Mouse (Mus musculus) kidney, embryonic 15.5 days (tissue): ENCODE data around the gene 3110082I17Rik. TPM values are rescaled to one million over a fixed set of nuclear protein-coding genes. Genes with fewer than 3 reads are reported as not detected.
"Not testable (repeated sequence)": the region's sequence is repeated elsewhere in the genome, so short reads cannot be mapped to it uniquely, and the experiment has no call there.

ENCODE experiments used
- ATAC-seq: fragments of 200-750 bp; cut with Nextera tagmentation; replicated peaks from 2 replicates; pipeline ENCODE4 v1.8.0; 2017; ENCODE audit warnings: moderate TSS enrichment; ENCODE audit not compliant: low FRiP score
- H3K27ac ChIP-seq: fragments of 300-500 bp; sonication (generic); 2 replicates; pipeline ENCODE4 v1.5.1; 2015; ENCODE audit warnings: mild to moderate bottlenecking, inconsistent platforms
- H3K27me3 ChIP-seq: fragments of 300-500 bp; sonication (generic); 2 replicates; pipeline ENCODE4 v1.6.1; 2015; ENCODE audit warnings: inconsistent platforms
- H3K36me3 ChIP-seq: fragments of 300-500 bp; sonication (generic); 2 replicates; pipeline ENCODE4 v1.6.1; 2015; ENCODE audit warnings: inconsistent platforms
- H3K4me1 ChIP-seq: fragments of 300-500 bp; sonication (generic); 2 replicates; pipeline ENCODE4 v1.6.1; 2015; ENCODE audit warnings: inconsistent platforms
- H3K4me2 ChIP-seq: fragments of 300-500 bp; sonication (generic); 2 replicates; pipeline ENCODE4 v1.6.1; 2015; ENCODE audit warnings: moderate library complexity, mild to moderate bottlenecking, inconsistent platforms
- H3K4me3 ChIP-seq: fragments of 300-500 bp; sonication (generic); replicated peaks from 2 replicates; pipeline ENCODE4 v1.5.1; 2015; ENCODE audit warnings: mild to moderate bottlenecking, inconsistent platforms
- H3K9ac ChIP-seq: fragments of 300-500 bp; sonication (generic); 2 replicates; pipeline ENCODE4 v1.6.1; 2015; ENCODE audit warnings: mild to moderate bottlenecking, inconsistent platforms
- H3K9me3 ChIP-seq: fragments of 300-500 bp; sonication (generic); replicated peaks from 2 replicates; pipeline ENCODE4 v1.6.1; 2016; ENCODE audit warnings: inconsistent platforms
- WGBS: fragments of 180-500 bp; shearing (Covaris S2); methylation state at CpG from one replicate; pipeline ENCODE4 v1.1.7; 2015; ENCODE audit warnings: mixed read lengths; 5-methylcytosine and 5-hydroxymethylcytosine counted together
- polyA plus RNA-seq: library from polyadenylated mRNA; unstranded; fragments of >200 nt; fragmentation: Nextera tagmentation; extraction: Ambion mirVana; gene quantifications from 2 replicates; pipeline ENCODE4 v1.2.1, GENCODE M21; 2015

3110082I17Rik gene
- polyA plus RNA-seq, 1 experiment from 2014 or later: 43.3 TPM

GRCm38 (mm10) chr5:139337826-139338370 is 122.4 kb downstream of the 3110082I17Rik start:
- Histone ChIP-seq H3K27me3 (no peaks in the 10 kb centered on the region), H3K9me3 (no peaks in the 10 kb centered on the region), H3K4me1 (peaks cover 30% of the 10 kb centered on the region), H3K36me3 (peaks cover 81% of the 10 kb centered on the region), H3K4me3 (no peak overlapping the region), H3K9ac (no peak overlapping the region), H3K27ac (no peak overlapping the region), H3K4me2 (no peak overlapping the region)
- WGBS: 57% methylated on average over 13 of the region's 13 CpGs
- no peak for ATAC-seq

- Histone ChIP-seq H3K4me2 (no peak overlapping the region), H3K9ac (no peak overlapping the region), H3K36me3 (peaks cover 60% of the 10 kb centered on the region), H3K27me3 (no peaks in the 10 kb centered on the region), H3K4me1 (peaks cover 48% of the 10 kb centered on the region), H3K27ac (no peak overlapping the region), H3K4me3 (no peak overlapping the region), H3K9me3 (no peaks in the 10 kb centered on the region)
- WGBS: 94% methylated on average over 4 of the region's 4 CpGs
- ATAC-seq: no peak
Measured at GRCm38 (mm10) chr5:139335634-139336033, 124.7 kb downstream of the 3110082I17Rik start.

- H3K36me3 ChIP-seq: peaks cover 48% of the 10 kb centered on the region
- not testable (repeated sequence) for H3K9ac ChIP-seq, H3K27ac ChIP-seq, H3K27me3 ChIP-seq, H3K4me2 ChIP-seq, H3K9me3 ChIP-seq, H3K4me3 ChIP-seq, ATAC-seq
- WGBS: 84% methylated on average over 10 of the region's 10 CpGs
- peaks cover 44% of the 10 kb centered on the region for H3K4me1 ChIP-seq
Measured at GRCm38 (mm10) chr5:139334394-139334793, 125.9 kb downstream of the 3110082I17Rik start.

- ATAC-seq: peak; percentile 27; the same call in 1 of the 2 replicates
- WGBS: 51% methylated on average over 16 of the region's 16 CpGs
- no peaks in the 10 kb centered on the region for H3K9me3 ChIP-seq
- no peaks in the 10 kb centered on the region for H3K27me3 ChIP-seq
- peaks cover 35% of the 10 kb centered on the region for H3K4me1 ChIP-seq
- no peak overlapping the region for H3K4me2 ChIP-seq
- H3K36me3 ChIP-seq: peaks cover 38% of the 10 kb centered on the region
- no peak overlapping the region for H3K9ac ChIP-seq
- H3K4me3 ChIP-seq: no peak overlapping the region
- peak overlapping the region; percentile 61 for H3K27ac ChIP-seq
Measured at GRCm38 (mm10) chr5:139333301-139334013, 126.9 kb downstream of the 3110082I17Rik start.

- WGBS: 77% methylated on average over 8 of the region's 8 CpGs
- no peak overlapping the region for H3K9ac ChIP-seq
- no peaks in the 10 kb centered on the region for H3K9me3 ChIP-seq
- peaks cover 29% of the 10 kb centered on the region for H3K4me1 ChIP-seq
- H3K4me3 ChIP-seq: no peak overlapping the region
- peak overlapping the region; percentile 61; the same call in 1 of the 2 replicates for H3K27ac ChIP-seq
- no peak for ATAC-seq
- H3K4me2 ChIP-seq: no peak overlapping the region
- peaks cover 31% of the 10 kb centered on the region for H3K36me3 ChIP-seq
- H3K27me3 ChIP-seq: no peaks in the 10 kb centered on the region
Measured at GRCm38 (mm10) chr5:139332590-139333272, 127.6 kb downstream of the 3110082I17Rik start.

GRCm38 (mm10) chr5:139331742-139332141 is 128.6 kb downstream of the 3110082I17Rik start:
- H3K4me1 ChIP-seq: peaks cover 29% of the 10 kb centered on the region
- WGBS: 19% methylated on average over 8 of the region's 8 CpGs
- no peak overlapping the region for H3K4me3 ChIP-seq
- H3K36me3 ChIP-seq: peaks cover 23% of the 10 kb centered on the region
- H3K9ac ChIP-seq: no peak overlapping the region
- no peak overlapping the region for H3K4me2 ChIP-seq
- H3K27ac ChIP-seq: no peak overlapping the region
- peaks cover 5% of the 10 kb centered on the region for H3K27me3 ChIP-seq
- H3K9me3 ChIP-seq: no peaks in the 10 kb centered on the region
- no peak for ATAC-seq

GRCm38 (mm10) chr5:139330766-139331165 is 129.6 kb downstream of the 3110082I17Rik start:
- Histone ChIP-seq H3K36me3 (peaks cover 13% of the 10 kb centered on the region), H3K27ac (no peak overlapping the region), H3K4me2 (no peak overlapping the region), H3K9me3 (no peaks in the 10 kb centered on the region), H3K4me1 (peaks cover 32% of the 10 kb centered on the region), H3K9ac (no peak overlapping the region), H3K4me3 (no peak overlapping the region), H3K27me3 (peaks cover 15% of the 10 kb centered on the region)
- WGBS: 51% methylated on average over 7 of the region's 7 CpGs
- ATAC-seq: no peak

GRCm38 (mm10) chr5:139327634-139328020 is 132.7 kb downstream of the 3110082I17Rik start:
- no peak overlapping the region for H3K9ac ChIP-seq
- H3K4me1 ChIP-seq: peaks cover 41% of the 10 kb centered on the region
- no peaks in the 10 kb centered on the region for H3K36me3 ChIP-seq
- H3K4me3 ChIP-seq: no peak overlapping the region
- 69% methylated on average over 7 of the region's 7 CpGs for WGBS
- peaks cover 42% of the 10 kb centered on the region for H3K27me3 ChIP-seq
- no peaks in the 10 kb centered on the region for H3K9me3 ChIP-seq
- no peak overlapping the region for H3K4me2 ChIP-seq
- no peak for ATAC-seq
- no peak overlapping the region for H3K27ac ChIP-seq

- no peak for ATAC-seq
- Histone ChIP-seq H3K4me2 (no peak overlapping the region), H3K4me3 (no peak overlapping the region), H3K27me3 (peaks cover 43% of the 10 kb centered on the region), H3K9me3 (no peaks in the 10 kb centered on the region), H3K36me3 (no peaks in the 10 kb centered on the region), H3K9ac (no peak overlapping the region), H3K27ac (no peak overlapping the region), H3K4me1 (peaks cover 37% of the 10 kb centered on the region)
- 71% methylated on average over 7 of the region's 7 CpGs for WGBS
Measured at GRCm38 (mm10) chr5:139326986-139327633, 133.2 kb downstream of the 3110082I17Rik start.

- no peak overlapping the region for H3K4me3 ChIP-seq
- H3K27me3 ChIP-seq: peaks cover 43% of the 10 kb centered on the region
- 65% methylated on average over 13 of the region's 13 CpGs for WGBS
- no peak overlapping the region for H3K27ac ChIP-seq
- H3K4me2 ChIP-seq: peak overlapping the region; percentile 99
- ATAC-seq: no peak
- no peaks in the 10 kb centered on the region for H3K9me3 ChIP-seq
- no peaks in the 10 kb centered on the region for H3K36me3 ChIP-seq
- H3K9ac ChIP-seq: no peak overlapping the region
- H3K4me1 ChIP-seq: peaks cover 30% of the 10 kb centered on the region
Measured at GRCm38 (mm10) chr5:139326111-139326696, 134.1 kb downstream of the 3110082I17Rik start.

GRCm38 (mm10) chr5:139325395-139325966 is 134.8 kb downstream of the 3110082I17Rik start, which contains the start of gene Adap1:
Gene Adap1 (minus strand): TSS chr5:139325622.
- peaks cover 25% of the 10 kb centered on the region for H3K4me1 ChIP-seq
- H3K9ac ChIP-seq: peak within 1 kb of the TSS; percentile 69
- H3K36me3 ChIP-seq: no peaks in the 10 kb centered on the region
- H3K9me3 ChIP-seq: no peaks in the 10 kb centered on the region
- ATAC-seq: peak; percentile 74
- H3K27ac ChIP-seq: no peak within 1 kb of the TSS
- WGBS: 3% methylated on average over 61 of the region's 61 CpGs
- peak within 1 kb of the TSS; percentile 99 for H3K4me2 ChIP-seq
- H3K4me3 ChIP-seq: peak within 1 kb of the TSS; percentile 66
- H3K27me3 ChIP-seq: peaks cover 43% of the 10 kb centered on the region
